Mouse (Mus musculus) kidney, adult 2 months (tissue): Measurements from ENCODE around the gene 2510002D24Rik.

Experiments used
- CTCF ChIP-seq: fragments of 200-500 bp; conservative IDR thresholded peaks from 2 replicates; pipeline ENCODE4 v1.5.1; 2011; ENCODE audit warnings: low read depth, mild to moderate bottlenecking, control low read depth, low read length, moderate library complexity, mixed read lengths; ENCODE audit not compliant: insufficient read depth, insufficient read length
- POLR2A ChIP-seq: fragments of 200-500 bp; IDR thresholded peaks from one replicate; pipeline ENCODE4 v1.6.1; 2011; ENCODE audit warnings: low read depth, low read length, control low read depth

DNA sequence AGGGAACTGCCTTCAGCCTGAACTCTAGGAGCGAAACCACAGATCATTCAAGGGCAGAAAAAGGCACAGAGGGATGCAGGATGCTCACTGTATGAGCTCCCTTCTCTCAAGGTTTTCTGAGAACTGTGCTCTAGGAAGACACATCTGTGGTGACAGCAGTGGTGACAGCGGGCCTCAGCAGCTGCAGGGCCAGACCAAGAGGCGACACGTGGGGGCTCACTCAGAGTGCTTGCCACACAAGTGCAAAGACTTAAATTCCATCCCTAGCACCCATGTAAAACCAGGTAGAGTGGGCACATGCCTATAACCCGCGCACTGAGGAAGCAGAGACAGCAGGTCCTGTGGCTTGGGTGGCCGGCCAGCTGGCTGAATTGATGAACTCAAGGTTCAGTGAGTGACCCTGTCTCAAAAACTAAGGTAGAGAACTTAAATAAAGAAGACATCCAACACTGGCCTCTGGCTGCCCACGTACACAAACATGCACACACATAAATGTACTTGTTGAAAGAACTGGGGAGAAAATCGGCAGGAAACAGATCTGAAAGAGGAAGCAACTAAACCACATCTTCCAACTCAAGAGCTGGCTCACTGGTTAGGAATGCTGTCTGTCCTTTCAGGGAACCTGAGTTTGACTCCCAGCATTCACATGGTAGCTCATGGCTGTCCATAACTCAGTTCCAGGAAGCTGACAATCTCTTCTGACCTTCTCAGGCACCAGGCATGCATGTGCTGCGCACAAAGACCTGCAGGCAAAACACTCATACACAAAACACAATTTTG is 47.6 kb upstream of the 2510002D24Rik start:
- no peak for TF ChIP-seq POLR2A
- no peak for TF ChIP-seq CTCF
